Mouse (Mus musculus) NIH3T3 (cell line): ENCODE results near the gene Nudt21.

ENCODE experiments used
- DNase-seq: peaks from one replicate; pipeline ENCODE4 v3.0.0-alpha.2; 2012; ENCODE audit warnings: low read depth

Gene Nudt21

GRCm38 (mm10) chr8:93998961-93999360 is 37.9 kb downstream of the Nudt21 start:
- no peak for DNase-seq

DNA sequence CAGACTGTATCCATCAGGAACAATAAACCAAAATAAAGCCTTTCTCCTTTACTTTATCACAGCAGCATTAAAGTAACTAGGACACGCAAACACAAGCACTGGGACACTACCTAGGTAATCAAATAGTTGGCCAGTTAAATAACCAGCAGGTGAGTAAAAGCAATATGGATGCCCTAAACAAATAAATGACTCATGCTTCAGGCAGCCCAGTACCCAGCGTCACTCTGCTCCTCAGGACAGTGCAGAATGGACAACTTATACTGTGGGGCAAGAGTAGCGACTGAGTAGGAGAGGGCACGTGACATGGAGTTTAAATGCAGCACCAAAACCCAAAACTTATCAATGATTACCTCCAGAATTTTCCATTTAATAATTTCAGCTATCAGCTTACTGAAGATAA is 47.1 kb downstream of the Nudt21 start:
- no peak for DNase-seq

DNA sequence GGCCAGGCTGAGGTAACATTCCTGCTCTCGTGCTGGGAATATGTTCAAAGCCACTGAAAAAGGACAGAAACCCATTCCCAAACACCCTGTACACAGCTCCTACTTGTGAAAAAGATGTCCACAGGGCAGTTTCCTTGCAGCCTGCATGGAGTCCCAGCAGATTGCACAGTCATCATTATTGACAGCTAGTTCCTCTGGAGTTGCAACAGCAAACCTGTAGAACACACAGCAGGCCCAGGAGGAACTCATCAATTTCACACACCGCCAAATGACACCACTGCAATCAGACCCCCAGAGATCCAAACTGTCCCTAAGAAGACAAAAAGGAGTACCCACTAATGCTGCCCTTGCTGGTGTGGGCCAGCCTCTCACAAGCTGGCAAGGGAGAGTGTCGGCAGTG is 52.1 kb downstream of the Nudt21 start:
- DNase-seq, result no peak

GRCm38 (mm10) chr8:93983827-93984226 is 53.0 kb downstream of the Nudt21 start:
- peak; percentile 34 for DNase-seq

- no peak for DNase-seq
Observed at GRCm38 (mm10) chr8:93981679-93982215, 55.1 kb downstream of the Nudt21 start.

- DNase-seq, result no peak
Observed at GRCm38 (mm10) chr8:93980141-93980540, 56.7 kb downstream of the Nudt21 start.

DNA sequence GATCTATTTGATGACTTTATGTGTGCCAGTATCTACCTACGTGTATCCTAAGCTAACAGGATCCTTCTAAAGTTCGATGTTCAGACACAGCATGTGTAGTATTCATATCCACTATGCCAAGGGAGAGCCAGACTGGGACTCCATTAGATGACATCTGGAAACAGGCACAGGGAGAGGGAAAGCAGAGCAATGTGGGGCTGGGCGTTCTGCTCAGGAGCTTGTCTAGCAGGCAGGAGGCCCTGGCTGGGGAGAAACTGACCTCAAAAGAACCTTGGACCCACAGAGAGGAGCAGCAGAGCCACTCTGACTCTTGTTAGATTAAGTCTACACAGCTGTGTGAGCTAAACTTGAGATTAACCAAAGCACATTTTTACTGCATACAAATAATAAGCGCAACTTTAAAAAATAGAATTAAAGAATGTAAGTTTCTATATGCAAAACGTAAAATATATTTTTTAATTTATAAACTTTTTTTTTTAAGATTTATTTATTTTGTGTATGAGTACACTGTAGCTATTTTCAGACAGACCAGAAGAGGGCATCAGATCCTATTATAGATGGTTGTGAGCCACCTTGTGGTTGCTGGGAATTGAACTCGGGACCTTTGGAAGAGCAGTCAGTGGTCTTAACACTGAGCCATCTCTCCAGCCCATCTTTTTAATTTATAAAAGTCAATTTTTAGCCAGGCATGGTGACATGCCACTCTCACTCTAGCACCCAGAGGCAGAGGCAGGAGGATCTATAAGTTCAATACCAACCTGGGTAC is 60.2 kb downstream of the Nudt21 start:
- DNase-seq, result no peak

DNA sequence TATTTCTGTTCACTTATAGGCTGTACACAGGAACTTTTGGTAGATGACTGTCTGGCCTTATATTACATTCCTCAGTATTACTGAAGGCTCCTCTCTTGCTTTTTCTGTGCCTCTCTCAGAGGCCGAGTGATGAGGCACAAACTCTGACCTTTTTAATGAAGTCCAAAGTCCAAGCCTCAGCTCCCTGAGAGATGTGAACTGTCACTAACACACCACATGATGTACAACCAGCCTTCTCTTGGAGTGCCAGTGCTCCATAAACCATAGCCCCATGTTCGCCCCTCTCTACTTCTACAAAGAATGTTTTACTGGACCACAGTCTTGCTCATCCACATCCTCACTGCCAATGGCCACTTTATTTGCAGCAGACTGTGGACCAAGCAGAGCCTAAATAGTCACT is 61.5 kb downstream of the Nudt21 start:
- no peak for DNase-seq

GRCm38 (mm10) chr8:93974602-93975186 is 62.1 kb downstream of the Nudt21 start:
- no peak for DNase-seq

GRCm38 (mm10) chr8:93973831-93974375 is 62.9 kb downstream of the Nudt21 start:
- DNase-seq, result no peak

- no peak for DNase-seq
Observed at GRCm38 (mm10) chr8:93972971-93973734, 63.7 kb downstream of the Nudt21 start.

- DNase-seq, result no peak
Observed at GRCm38 (mm10) chr8:93972211-93972610, 64.6 kb downstream of the Nudt21 start.

DNA sequence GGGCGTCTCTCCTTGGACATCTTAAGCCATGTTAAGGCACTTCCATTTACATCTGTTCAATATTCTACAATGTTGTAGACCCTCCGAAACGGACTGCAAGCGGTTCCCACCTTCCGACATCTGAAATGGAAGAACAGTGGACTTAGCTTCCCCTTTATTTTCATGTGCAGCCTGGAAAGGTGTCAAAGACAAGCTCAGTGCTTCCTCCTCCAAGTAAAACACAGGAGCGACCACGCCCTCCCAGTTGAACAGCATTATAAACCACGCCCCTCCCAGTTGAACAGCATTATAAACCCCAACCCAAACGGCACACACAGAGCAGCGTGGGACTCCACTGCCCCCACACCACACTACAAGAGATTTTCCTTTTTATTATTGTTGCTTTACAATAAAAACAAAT is 65.4 kb downstream of the Nudt21 start:
- no peak for DNase-seq

DNA sequence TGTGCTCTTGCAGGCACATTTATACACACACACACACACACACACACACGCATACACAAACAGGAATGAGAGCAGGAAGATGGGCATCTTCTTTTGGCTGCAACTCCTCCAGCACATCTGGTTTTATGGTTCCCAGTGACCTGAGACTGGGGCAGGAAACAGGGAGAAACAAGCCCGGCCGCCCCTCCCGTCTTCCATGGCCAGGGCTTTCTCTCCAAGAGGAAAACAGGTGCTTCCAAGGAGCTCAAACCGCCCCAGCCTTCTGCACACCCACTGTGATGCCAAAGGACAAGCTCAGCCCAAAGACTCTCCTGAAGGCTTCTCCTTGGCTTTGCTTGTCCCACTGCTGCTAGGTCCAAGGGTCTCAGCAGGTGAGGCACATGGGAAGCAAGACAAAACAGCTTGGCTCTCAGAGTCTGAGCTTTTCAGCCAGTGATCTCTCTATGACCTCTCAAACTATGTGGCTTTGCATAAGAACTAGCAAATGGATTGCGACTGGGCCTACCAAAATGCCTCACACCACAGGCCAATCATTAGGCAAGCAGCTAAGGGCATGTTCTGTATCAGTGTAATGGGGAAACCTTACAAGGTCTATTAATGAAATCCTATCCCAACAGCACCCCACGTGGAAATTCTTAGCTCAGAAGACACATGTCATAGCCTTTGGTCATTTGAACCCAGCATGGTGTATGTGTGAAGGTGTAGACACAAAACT is 67.0 kb downstream of the Nudt21 start:
- DNase-seq, result peak; percentile 22

- no peak for DNase-seq
Observed at GRCm38 (mm10) chr8:93968293-93968692, 68.5 kb downstream of the Nudt21 start.
